Mouse (Mus musculus) forebrain, embryonic 16.5 days (tissue): Measurements from ENCODE around the gene Mapk8. TPM values are rescaled to one million over a fixed set of nuclear protein-coding genes. Genes with fewer than 3 reads are reported as not detected.

Experiments
- ATAC-seq: fragments of 200-750 bp; cut with Nextera tagmentation; 2 replicates; pipeline ENCODE4 v1.8.0; 2017; ENCODE audit warnings: mild to moderate bottlenecking, moderate library complexity
- H3K27ac ChIP-seq: fragments of 300-500 bp; sonication (generic); 2 replicates; pipeline ENCODE4 v1.5.1; 2014; ENCODE audit warnings: low read length, control low read depth
- H3K27me3 ChIP-seq: fragments of 300-500 bp; sonication (generic); replicated peaks from 2 replicates; pipeline ENCODE4 v1.6.1; 2014; ENCODE audit warnings: low read length; ENCODE audit not compliant: control insufficient read depth, insufficient read depth
- H3K36me3 ChIP-seq: fragments of 300-500 bp; sonication (generic); 2 replicates; pipeline ENCODE4 v1.6.1; 2014; ENCODE audit not compliant: control insufficient read depth, insufficient read depth
- H3K4me1 ChIP-seq: fragments of 300-500 bp; sonication (generic); replicated peaks from 2 replicates; pipeline ENCODE4 v1.6.1; 2014; ENCODE audit warnings: low read length; ENCODE audit not compliant: control insufficient read depth, insufficient read depth
- H3K4me2 ChIP-seq: fragments of 300-500 bp; sonication (generic); 2 replicates; pipeline ENCODE4 v1.6.1; 2014; ENCODE audit warnings: mild to moderate bottlenecking, low read length, control low read depth
- H3K4me3 ChIP-seq: fragments of 300-500 bp; sonication (generic); replicated peaks from 2 replicates; pipeline ENCODE4 v1.5.1; 2014; ENCODE audit warnings: mild to moderate bottlenecking, low read length, control low read depth
- H3K9ac ChIP-seq: fragments of 300-500 bp; sonication (generic); replicated peaks from 2 replicates; pipeline ENCODE4 v1.6.1; 2014; ENCODE audit warnings: low read depth, low read length, control low read depth
- H3K9me3 ChIP-seq: fragments of 300-500 bp; sonication (generic); 2 replicates; pipeline ENCODE4 v1.6.1; 2016; ENCODE audit warnings: low read length; ENCODE audit not compliant: control insufficient read depth
- WGBS: fragments of 180-500 bp; shearing (Covaris S2); extraction: QIAGEN DNeasy Blood & Tissue Kit; methylation state at CpG from one replicate; pipeline ENCODE4 v1.1.7; 2014; 5-methylcytosine and 5-hydroxymethylcytosine counted together
- polyA plus RNA-seq: library from polyadenylated mRNA; unstranded; fragments of >200 nt; fragmentation: Nextera tagmentation; extraction: Ambion mirVana; gene quantifications from 2 replicates; pipeline ENCODE4 v1.2.1, GENCODE M21; 2015

Gene Mapk8
- polyA plus RNA-seq, 1 experiment from 2014 or later: 39.8 TPM

DNA sequence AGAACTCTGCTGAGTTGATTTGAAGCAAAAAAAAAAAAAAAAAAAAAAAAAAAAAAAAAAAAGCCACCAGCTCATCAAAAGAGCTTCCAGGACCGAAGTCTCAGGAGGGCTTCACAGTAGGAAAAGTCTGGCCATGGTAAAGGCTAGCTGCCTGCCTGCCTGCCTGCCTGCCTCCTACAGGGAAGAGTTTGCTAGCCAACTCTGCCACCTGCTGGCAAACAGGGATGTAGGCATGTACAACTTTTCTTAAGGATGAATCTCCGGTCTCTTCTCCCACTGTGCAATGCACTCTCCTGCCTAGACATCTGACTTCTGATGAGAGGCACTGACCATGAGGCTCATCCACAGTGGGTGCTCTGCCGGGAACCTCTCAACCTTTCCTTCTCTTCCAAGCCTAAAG is 75.7 kb downstream of the Mapk8 start:
- H3K36me3 ChIP-seq: no peaks in the 10 kb centered on the region
- 10% methylated on average over 3 of the region's 3 CpGs for WGBS
- H3K27me3 ChIP-seq: no peaks in the 10 kb centered on the region
- no peak overlapping the region for H3K9ac ChIP-seq
- no peak overlapping the region for H3K4me2 ChIP-seq
- H3K4me1 ChIP-seq: 0 out of 2 replicates have a peak, but pooled peaks cover 7% of the 10 kb centered on the region
- no peak overlapping the region for H3K27ac ChIP-seq
- H3K4me3 ChIP-seq: no peak overlapping the region
- peak; percentile 51 for ATAC-seq
- no peaks in the 10 kb centered on the region for H3K9me3 ChIP-seq

DNA sequence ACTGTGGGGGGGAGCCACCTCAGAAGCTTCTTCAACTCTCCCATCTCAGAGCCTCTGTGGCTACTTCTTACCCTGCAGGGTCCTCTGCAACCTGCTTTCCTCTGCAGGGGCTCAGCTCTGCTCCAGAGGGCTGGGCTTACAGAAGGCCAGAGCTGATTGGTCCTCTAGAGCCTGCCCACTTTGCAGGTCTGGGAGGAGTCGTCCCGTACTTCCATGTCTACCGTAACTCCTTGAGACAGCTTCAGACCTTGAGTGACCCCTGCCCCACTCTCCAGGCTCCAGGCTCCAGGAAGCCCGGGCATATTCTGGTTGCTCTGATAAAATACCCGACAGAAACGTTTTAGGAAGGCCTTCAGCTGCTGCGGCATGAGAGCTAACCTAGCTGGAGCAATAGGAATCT is 76.9 kb downstream of the Mapk8 start:
- no peak overlapping the region for H3K9ac ChIP-seq
- H3K27me3 ChIP-seq: no peaks in the 10 kb centered on the region
- no peak overlapping the region for H3K27ac ChIP-seq
- 17% methylated on average over 7 of the region's 7 CpGs for WGBS
- no peak for ATAC-seq
- H3K4me2 ChIP-seq: no peak overlapping the region
- no peaks in the 10 kb centered on the region for H3K9me3 ChIP-seq
- H3K4me3 ChIP-seq: no peak overlapping the region
- H3K4me1 ChIP-seq: 0 out of 2 replicates have a peak, but pooled peaks cover 7% of the 10 kb centered on the region
- H3K36me3 ChIP-seq: no peaks in the 10 kb centered on the region

DNA sequence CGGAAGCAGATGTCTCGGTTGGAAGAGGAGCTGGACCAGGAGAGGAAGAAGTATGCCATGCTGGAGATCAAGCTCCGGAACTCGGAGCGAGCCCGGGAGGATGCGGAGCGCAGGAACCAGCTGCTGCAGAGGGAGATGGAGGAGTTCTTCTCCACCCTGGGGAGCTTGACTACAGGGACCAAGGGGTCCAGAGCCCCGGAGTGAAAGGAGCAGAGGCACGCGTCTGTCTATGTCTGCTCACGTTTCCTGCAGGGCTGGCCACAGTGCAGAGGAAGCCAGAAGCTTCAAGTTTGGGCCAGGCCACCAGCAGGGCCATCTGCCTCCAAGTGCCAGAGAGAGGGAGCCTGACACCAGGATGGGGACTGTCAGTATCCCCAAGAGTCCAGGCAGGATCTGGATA is 77.6 kb downstream of the Mapk8 start:
- no peak overlapping the region for H3K9ac ChIP-seq
- no peak overlapping the region for H3K4me2 ChIP-seq
- H3K36me3 ChIP-seq: no peaks in the 10 kb centered on the region
- H3K27ac ChIP-seq: no peak overlapping the region
- ATAC-seq: no peak
- H3K27me3 ChIP-seq: no peaks in the 10 kb centered on the region
- no peak overlapping the region for H3K4me3 ChIP-seq
- WGBS: 86% methylated on average over 12 of the region's 12 CpGs
- H3K4me1 ChIP-seq: 0 out of 2 replicates have a peak, but pooled peaks cover 7% of the 10 kb centered on the region
- H3K9me3 ChIP-seq: no peaks in the 10 kb centered on the region

GRCm38 (mm10) chr14:33366891-33367777 is 79.8 kb downstream of the Mapk8 start:
- ATAC-seq: 0 out of 2 replicates have a peak, but pooled peaks have one; percentile 2
- Histone ChIP-seq H3K36me3 (no peaks in the 10 kb centered on the region), H3K4me1 (0 out of 2 replicates have a peak, but pooled peaks cover 7% of the 10 kb centered on the region), H3K9me3 (no peaks in the 10 kb centered on the region), H3K4me3 (no peak overlapping the region), H3K27ac (no peak overlapping the region), H3K9ac (no peak overlapping the region; the same call in 1 of the 2 replicates), H3K4me2 (no peak overlapping the region), H3K27me3 (no peaks in the 10 kb centered on the region)
- 72% methylated on average over 30 of the region's 30 CpGs for WGBS

DNA sequence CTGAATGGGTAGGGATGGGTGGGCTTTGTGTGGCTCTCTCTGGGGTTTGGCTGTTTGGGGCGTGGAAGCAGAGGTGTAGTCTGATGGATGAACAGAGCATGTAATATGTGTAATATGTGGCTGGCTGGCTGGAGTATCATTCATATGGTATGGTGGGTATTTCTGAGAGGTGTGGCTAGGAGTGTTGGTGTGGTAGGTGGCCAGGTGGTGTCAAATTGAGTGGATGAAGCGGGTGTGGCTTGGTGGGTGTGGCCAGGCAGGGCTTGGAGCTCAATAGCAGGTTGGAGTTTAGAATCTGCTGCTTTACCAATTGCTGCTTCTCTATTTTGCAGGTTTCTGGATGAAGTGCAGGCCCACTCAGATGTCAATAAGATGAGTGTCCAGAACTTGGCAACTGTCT is 82.9 kb downstream of the Mapk8 start:
- H3K9me3 ChIP-seq: no peaks in the 10 kb centered on the region
- H3K4me1 ChIP-seq: 0 out of 2 replicates have a peak, but pooled peaks cover 3% of the 10 kb centered on the region
- H3K4me2 ChIP-seq: no peak overlapping the region
- H3K36me3 ChIP-seq: no peaks in the 10 kb centered on the region
- no peaks in the 10 kb centered on the region for H3K27me3 ChIP-seq
- 86% methylated on average over 2 of the region's 2 CpGs for WGBS
- 0 out of 2 replicates have a peak, but pooled peaks have one; percentile 7 for ATAC-seq
- no peak overlapping the region for H3K4me3 ChIP-seq
- H3K27ac ChIP-seq: no peak overlapping the region
- H3K9ac ChIP-seq: no peak overlapping the region

DNA sequence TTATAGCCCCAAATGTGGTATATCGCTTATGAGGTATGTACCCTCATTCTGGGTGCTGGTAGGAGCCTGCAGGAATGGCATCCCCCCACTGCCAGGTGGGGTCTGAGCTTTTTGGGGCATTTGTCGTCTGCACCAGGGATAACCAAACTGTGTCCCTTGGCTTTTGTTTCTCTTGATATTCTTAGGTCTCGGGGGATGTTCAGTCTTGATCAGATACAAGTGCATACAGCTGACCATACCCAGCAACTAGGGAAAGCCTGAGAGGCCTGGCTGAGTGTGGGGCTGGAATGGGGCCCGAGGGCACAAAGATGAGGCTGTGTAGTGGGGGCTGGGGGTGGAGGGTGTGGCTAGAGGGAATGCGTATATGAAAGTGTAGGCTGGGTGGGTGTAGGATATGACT is 83.3 kb downstream of the Mapk8 start:
- H3K4me2 ChIP-seq: no peak overlapping the region
- H3K4me3 ChIP-seq: no peak overlapping the region
- H3K9ac ChIP-seq: no peak overlapping the region
- 0 out of 2 replicates have a peak, but pooled peaks cover 3% of the 10 kb centered on the region for H3K4me1 ChIP-seq
- H3K27ac ChIP-seq: no peak overlapping the region
- H3K36me3 ChIP-seq: no peaks in the 10 kb centered on the region
- 83% methylated on average over 5 of the region's 5 CpGs for WGBS
- H3K27me3 ChIP-seq: no peaks in the 10 kb centered on the region
- ATAC-seq: no peak
- H3K9me3 ChIP-seq: no peaks in the 10 kb centered on the region

DNA sequence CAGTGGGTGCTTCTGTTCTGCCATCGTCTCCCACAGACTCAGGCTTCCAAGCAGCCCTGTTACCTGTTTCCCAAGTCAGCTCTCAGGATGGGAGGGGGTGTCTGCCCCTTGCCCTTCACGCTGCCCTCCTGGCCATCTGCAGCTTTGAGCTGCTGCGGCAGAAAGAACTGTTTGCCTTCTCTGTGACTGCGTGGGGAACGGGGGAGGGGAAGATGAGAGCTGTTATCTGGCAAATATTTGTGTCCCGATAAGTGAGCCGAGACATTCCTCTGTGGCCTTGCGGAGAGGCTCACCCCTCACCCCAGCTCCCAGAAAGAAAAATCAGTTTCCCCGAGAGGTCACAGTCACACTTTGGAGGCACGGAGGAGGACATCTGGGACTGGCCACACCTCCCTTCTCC is 84.2 kb downstream of the Mapk8 start:
- Histone ChIP-seq H3K36me3 (no peaks in the 10 kb centered on the region), H3K9ac (no peak overlapping the region)
- 64% methylated on average over 10 of the region's 10 CpGs for WGBS

GRCm38 (mm10) chr14:33362122-33362521 is 84.8 kb downstream of the Mapk8 start:
- H3K27ac ChIP-seq: no peak overlapping the region
- no peaks in the 10 kb centered on the region for H3K36me3 ChIP-seq
- no peak for ATAC-seq
- WGBS: 75% methylated on average over 14 of the region's 14 CpGs
- no peak overlapping the region for H3K4me2 ChIP-seq
- no peaks in the 10 kb centered on the region for H3K9me3 ChIP-seq
- peaks cover 6% of the 10 kb centered on the region; the same call in 1 of the 2 replicates for H3K4me1 ChIP-seq
- H3K27me3 ChIP-seq: no peaks in the 10 kb centered on the region
- no peak overlapping the region for H3K9ac ChIP-seq
- no peak overlapping the region for H3K4me3 ChIP-seq

More for the DNA sequence above, 84.2 kb downstream of the Mapk8 start:
- Histone ChIP-seq H3K27ac (no peak overlapping the region), H3K9me3 (no peaks in the 10 kb centered on the region), H3K4me1 (0 out of 2 replicates have a peak, but pooled peaks cover 5% of the 10 kb centered on the region), H3K4me2 (no peak overlapping the region), H3K27me3 (no peaks in the 10 kb centered on the region), H3K4me3 (no peak overlapping the region)
- no peak for ATAC-seq

DNA sequence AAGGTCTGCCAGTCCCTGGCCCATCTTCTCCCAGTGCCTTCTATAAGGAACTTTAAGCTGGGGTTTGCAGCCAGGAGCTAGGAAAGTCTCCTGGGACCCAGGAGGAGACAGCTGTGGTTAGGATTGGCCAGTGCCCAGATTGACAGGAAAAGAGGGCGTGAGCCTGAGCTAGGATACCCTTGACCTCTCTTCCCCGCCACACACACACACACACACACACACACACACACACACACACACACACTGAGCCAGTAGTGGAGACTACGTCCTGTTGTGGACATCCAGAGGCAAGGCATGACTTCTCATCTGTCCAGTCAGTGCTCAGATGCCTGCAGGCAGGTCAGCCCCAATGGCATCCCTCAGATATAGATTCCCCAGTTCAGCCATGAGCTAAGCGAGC is 85.4 kb downstream of the Mapk8 start:
- H3K9ac ChIP-seq: no peak overlapping the region
- no peak for ATAC-seq
- WGBS: 79% methylated on average over 4 of the region's 4 CpGs

More for the DNA sequence above, 85.4 kb downstream of the Mapk8 start:
- H3K4me3 ChIP-seq: no peak overlapping the region
- no peaks in the 10 kb centered on the region for H3K36me3 ChIP-seq
- H3K4me2 ChIP-seq: no peak overlapping the region
- H3K9me3 ChIP-seq: no peaks in the 10 kb centered on the region
- peaks cover 6% of the 10 kb centered on the region; the same call in 1 of the 2 replicates for H3K4me1 ChIP-seq
- H3K27me3 ChIP-seq: no peaks in the 10 kb centered on the region
- no peak overlapping the region for H3K27ac ChIP-seq
